Mouse (Mus musculus) heart, adult 2 months (tissue): ENCODE measurements around the gene Lrrfip1. TPM values are rescaled to one million over a fixed set of nuclear protein-coding genes. Genes with fewer than 3 reads are reported as not detected.

Source experiments
- DNase-seq, 2 experiments: peaks; one replicate each; pipeline ENCODE4 v3.0.0; 2021
- H3K27ac ChIP-seq: fragments of 200-600 bp; 2 replicates; pipeline ENCODE4 v1.8.1; 2022
- H3K27me3 ChIP-seq: fragments of 200-500 bp; 2 replicates; pipeline ENCODE4 v1.6.1; 2012; ENCODE audit warnings: mild to moderate bottlenecking, low read length, inconsistent platforms, mixed read lengths; ENCODE audit not compliant: control insufficient read depth, insufficient read depth
- H3K36me3 ChIP-seq: fragments of 200-500 bp; 2 replicates; pipeline ENCODE4 v1.6.1; 2012; ENCODE audit warnings: low read length, inconsistent platforms; ENCODE audit not compliant: control insufficient read depth, insufficient read depth
- H3K4me1 ChIP-seq: fragments of 200-500 bp; 2 replicates; pipeline ENCODE4 v1.6.1; 2011; ENCODE audit warnings: low read length; ENCODE audit not compliant: control insufficient read depth, insufficient read depth
- H3K4me3 ChIP-seq: fragments of 200-600 bp; 2 replicates; pipeline ENCODE4 v1.8.1; 2022
- H3K79me2 ChIP-seq: fragments of 200-500 bp; replicated peaks from 2 replicates; pipeline ENCODE4 v1.6.1; 2012; ENCODE audit warnings: mild to moderate bottlenecking, inconsistent platforms, low read length, moderate library complexity, mixed read lengths; ENCODE audit not compliant: control insufficient read depth, insufficient read depth
- H3K9ac ChIP-seq: fragments of 200-500 bp; 2 replicates; pipeline ENCODE4 v1.6.1; 2012; ENCODE audit warnings: low read depth, mild to moderate bottlenecking, control low read depth, inconsistent platforms, low read length, mixed read lengths
- CTCF ChIP-seq: fragments of 200-600 bp; IDR thresholded peaks from 2 replicates; pipeline ENCODE4 v1.8.1; 2022; ENCODE audit warnings: antibody characterized with exemption, mild to moderate bottlenecking, moderate library complexity
- EP300 ChIP-seq: fragments of 200-500 bp; IDR thresholded peaks from 2 replicates; pipeline ENCODE4 v1.6.1; 2011; ENCODE audit warnings: low read depth, low read length, control low read depth; ENCODE audit not compliant: insufficient read depth
- POLR2A ChIP-seq: fragments of 200-500 bp; IDR thresholded peaks from 2 replicates; pipeline ENCODE4 v1.6.1; 2011; ENCODE audit warnings: mild to moderate bottlenecking, low read depth, low read length, control low read depth; ENCODE audit not compliant: insufficient read depth
- WGBS: fragments of 180-500 bp; shearing (Covaris S2); methylation state at CpG from one replicate; pipeline ENCODE4 v1.1.7; 2018; 5-methylcytosine and 5-hydroxymethylcytosine counted together
- intact Hi-C: fragments of 180-260 bp; cut with DNase I; formaldehyde crosslinking; loops from one replicate; pipeline ENCODE4 v1.15.1; 2025
- polyA plus RNA-seq: library from polyadenylated mRNA; depleted of rRNA; stranded (reverse); fragments of >200 nt; gene quantifications from 2 replicates; pipeline ENCODE4 v1.2.3, GENCODE M21; 2012
- total RNA-seq, 2 experiments: library from RNA; stranded (reverse); gene quantifications; 2 replicates each; pipeline ENCODE4 v1.2.3; 2021

Gene Lrrfip1
- total and polyA plus RNA-seq, 3 experiments, result 32.9 to 75.5 (median 63.5) TPM

DNA sequence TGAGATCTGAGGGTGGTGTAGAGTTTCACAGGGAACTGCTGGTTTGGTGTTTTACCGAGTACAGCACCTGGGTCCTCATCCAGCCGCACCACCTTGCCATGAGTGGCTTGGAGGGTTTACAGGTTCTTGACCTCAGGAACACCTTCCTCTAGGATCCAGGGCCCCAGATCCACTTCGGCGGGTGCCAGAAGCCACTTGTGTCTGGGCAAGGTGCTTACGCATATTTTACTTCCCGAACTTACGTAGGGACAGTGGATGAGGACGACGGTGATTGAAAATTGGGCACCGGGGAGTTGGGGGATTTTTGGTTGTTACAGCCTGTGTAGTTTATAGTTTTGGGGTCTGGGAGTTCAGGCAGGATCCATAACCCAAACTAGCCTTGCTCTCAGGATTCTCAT lies 55.5 kb downstream of the Lrrfip1 start:
- peak overlapping the region; percentile 81 for H3K27ac ChIP-seq
- peaks cover 27% of the 10 kb centered on the region for H3K4me1 ChIP-seq
- H3K79me2 ChIP-seq, result no peaks in the 10 kb centered on the region
- DNase-seq, result no peak
- H3K27me3 ChIP-seq, result no peaks in the 10 kb centered on the region
- 27% methylated on average over 10 of the region's 10 CpGs for WGBS
- peak overlapping the region; percentile 56 for H3K4me3 ChIP-seq
- H3K36me3 ChIP-seq, result peaks cover 3% of the 10 kb centered on the region; the same call in 1 of the 2 replicates
- intact Hi-C loops, result loop anchor here (2.0 to 5.0 kb wide), 2 partner anchors 33 to 37 kb away; no protein-coding TSS in a partner anchor
- TF ChIP-seq POLR2A (no peak), CTCF (no peak), EP300 (no peak)
- H3K9ac ChIP-seq, result peak overlapping the region; percentile 61

DNA sequence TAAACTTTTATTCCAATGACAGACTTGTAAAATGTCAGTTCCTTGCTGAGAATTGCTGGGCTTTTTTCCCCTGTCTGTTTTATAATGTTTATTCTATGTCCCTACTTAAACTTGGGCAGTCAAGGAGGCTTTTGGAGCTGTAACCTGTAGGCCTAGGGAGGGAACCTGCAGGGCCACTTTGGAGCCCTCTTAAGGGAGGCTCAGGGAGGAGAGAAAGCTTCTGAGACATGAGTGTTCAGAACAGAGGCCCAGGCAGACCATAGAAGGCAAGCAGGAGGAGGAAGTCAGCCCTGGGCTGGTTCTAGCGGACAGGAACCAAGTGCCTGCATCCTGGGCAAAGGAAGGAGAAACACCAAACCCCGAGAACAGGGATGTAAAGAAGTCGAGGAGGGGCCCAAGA lies 56.3 kb downstream of the Lrrfip1 start:
- intact Hi-C loops, result loop anchor here (2.0 to 5.0 kb wide), 2 partner anchors 32 to 38 kb away; no protein-coding TSS in a partner anchor
- TF ChIP-seq POLR2A (no peak), EP300 (no peak), CTCF (no peak)
- peak overlapping the region; percentile 34 for H3K9ac ChIP-seq
- H3K4me1 ChIP-seq, result peaks cover 29% of the 10 kb centered on the region
- H3K4me3 ChIP-seq, result peak overlapping the region; percentile 15
- peaks cover under 1% of the 10 kb centered on the region; the same call in 1 of the 2 replicates for H3K79me2 ChIP-seq
- peaks cover 3% of the 10 kb centered on the region; the same call in 1 of the 2 replicates for H3K36me3 ChIP-seq
- peak; percentile 55 for DNase-seq
- H3K27me3 ChIP-seq, result no peaks in the 10 kb centered on the region
- WGBS, result 9% methylated on average over 3 of the region's 3 CpGs
- peak overlapping the region; percentile 81 for H3K27ac ChIP-seq

DNA sequence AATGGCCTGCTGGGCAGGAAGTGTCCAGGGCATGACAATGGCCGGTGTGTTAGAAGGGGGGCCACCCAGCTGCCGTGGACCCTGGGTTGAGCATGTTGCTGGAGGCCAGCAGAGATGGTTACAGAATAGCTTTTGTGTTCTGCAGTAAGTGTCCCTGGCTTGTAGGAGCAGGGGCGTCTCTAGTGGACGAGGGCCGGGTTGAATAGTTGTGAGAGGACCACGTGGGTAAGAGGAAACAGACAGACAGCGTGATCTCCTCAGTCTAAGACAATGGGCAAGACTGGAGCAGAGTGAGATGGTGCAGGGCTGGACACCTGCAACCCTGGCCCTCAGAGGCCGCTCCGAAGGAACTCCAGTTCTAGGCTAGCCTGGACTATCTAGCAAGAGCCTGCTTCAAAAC lies 57.2 kb downstream of the Lrrfip1 start:
- no peak for TF ChIP-seq POLR2A
- TF ChIP-seq CTCF, result no peak
- TF ChIP-seq EP300, result no peak
- peaks cover 2% of the 10 kb centered on the region for H3K79me2 ChIP-seq
- DNase-seq, result peak in 1 of 2 experiments; percentile 39
- H3K4me1 ChIP-seq, result peaks cover 33% of the 10 kb centered on the region
- intact Hi-C loops, result loop anchor here (2.0 kb wide), 1 partner anchor 31 kb away; no protein-coding TSS in a partner anchor
- peak overlapping the region; percentile 81 for H3K27ac ChIP-seq
- WGBS, result 23% methylated on average over 9 of the region's 9 CpGs
- peak overlapping the region; percentile 15 for H3K4me3 ChIP-seq
- H3K9ac ChIP-seq, result peak overlapping the region; percentile 41; the same call in 1 of the 2 replicates
- no peaks in the 10 kb centered on the region for H3K27me3 ChIP-seq
- peaks cover 3% of the 10 kb centered on the region for H3K36me3 ChIP-seq

DNA sequence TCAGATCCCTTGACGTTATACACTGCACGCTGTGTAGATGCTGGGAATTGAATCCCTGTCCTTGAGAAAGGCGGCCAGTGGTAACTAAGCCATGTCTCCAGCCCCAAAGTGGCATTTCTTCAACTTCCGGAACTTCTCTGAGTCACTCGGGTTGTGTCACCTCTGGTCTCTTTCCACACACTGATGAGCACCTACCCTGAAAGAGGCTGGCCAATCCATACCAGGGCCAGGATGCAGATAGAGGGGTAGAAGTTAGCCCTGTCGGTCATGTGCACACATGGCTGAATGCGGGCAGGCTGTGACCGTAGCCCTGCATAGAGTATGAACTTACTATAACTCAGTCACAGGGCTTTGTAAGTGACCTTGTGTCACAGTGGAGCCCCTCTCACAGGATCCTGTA lies 57.9 kb downstream of the Lrrfip1 start:
- Histone ChIP-seq H3K79me2 (peaks cover 2% of the 10 kb centered on the region), H3K9ac (no peak overlapping the region), H3K4me1 (peaks cover 38% of the 10 kb centered on the region), H3K27me3 (no peaks in the 10 kb centered on the region), H3K27ac (peak overlapping the region; percentile 81), H3K36me3 (peaks cover 7% of the 10 kb centered on the region), H3K4me3 (no peak overlapping the region)
- 56% methylated on average over 8 of the region's 8 CpGs for WGBS
- DNase-seq, result peak in 1 of 2 experiments; percentile 41
- intact Hi-C loops, result no loop called here
- TF ChIP-seq CTCF (no peak), POLR2A (no peak), EP300 (no peak)

DNA sequence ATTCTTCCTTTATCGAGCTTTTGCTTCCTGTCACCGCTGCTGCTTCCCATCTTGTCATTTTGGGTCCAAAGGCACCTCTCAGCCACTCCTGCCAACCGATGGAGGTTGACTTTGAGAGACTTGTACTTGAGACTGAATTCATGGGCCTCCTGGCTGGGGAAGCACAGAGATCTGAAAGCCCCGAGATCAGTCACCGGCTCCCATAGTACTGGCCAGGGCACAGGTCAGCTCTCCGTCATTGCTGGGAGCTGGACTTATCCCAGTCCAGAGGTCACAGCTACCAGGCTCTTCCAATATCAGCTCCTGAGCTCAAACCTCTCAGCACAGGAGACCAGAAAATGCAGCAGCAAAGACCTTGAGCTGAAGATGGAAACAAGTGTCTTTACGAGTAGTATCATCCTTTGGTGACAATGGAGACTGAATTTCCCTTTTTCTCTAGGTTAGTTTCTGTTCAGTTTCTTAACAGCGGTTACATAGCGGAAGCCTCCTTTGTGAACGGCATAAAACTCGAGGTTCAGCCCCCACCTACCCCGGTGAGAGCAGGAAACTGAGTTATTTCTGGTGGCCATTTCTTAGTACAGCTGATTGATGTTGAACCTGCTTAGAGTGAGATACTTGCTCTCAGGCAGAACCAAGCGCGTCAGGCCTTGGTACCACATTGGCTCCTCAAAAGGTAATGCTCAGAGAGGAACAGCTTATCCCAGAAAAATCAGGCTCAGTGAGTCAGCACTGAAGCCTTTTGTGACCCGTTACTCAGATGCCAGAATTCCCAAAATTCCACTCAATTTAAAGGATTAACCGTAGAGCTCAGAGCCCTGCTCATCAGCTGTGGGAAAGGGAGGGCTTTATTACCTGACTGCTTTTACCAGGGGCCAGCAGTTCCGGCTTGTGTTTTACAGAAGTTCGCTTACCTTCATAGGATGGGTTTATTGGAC lies 59.0 kb downstream of the Lrrfip1 start:
- intact Hi-C loops, result no loop called here
- Histone ChIP-seq H3K27ac (peak overlapping the region; percentile 81), H3K9ac (no peak overlapping the region), H3K4me1 (peaks cover 43% of the 10 kb centered on the region), H3K79me2 (peaks cover 2% of the 10 kb centered on the region), H3K36me3 (peaks cover 13% of the 10 kb centered on the region), H3K27me3 (no peaks in the 10 kb centered on the region), H3K4me3 (0 out of 2 replicates have a peak overlapping the region, but pooled peaks have one; percentile 3)
- 36% methylated on average over 18 of the region's 18 CpGs for WGBS
- peak in 1 of 2 experiments; percentile 45 for DNase-seq
- TF ChIP-seq POLR2A (no peak), EP300 (0 out of 2 replicates have a peak, but pooled peaks have one; percentile 8)

DNA sequence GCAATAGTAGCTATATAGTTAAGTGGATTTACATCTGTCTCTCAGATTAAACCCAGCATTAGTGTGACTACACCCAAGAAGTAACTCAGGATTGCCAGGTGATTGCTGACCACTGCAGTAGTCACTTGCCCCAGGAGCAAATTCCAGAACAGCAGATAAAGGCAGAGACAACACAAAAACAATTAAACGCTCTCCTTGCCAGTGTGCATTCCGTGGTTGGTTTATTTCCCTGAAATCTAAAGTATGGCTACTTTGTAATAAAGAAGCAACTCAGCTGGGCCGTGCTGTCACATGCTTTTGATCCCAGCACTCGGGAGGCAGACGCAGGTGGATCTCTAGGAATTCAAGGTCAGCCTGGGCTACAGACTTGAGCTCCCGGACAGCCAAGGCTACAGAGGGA lies 59.7 kb downstream of the Lrrfip1 start:
- WGBS, result 62% methylated on average over 6 of the region's 6 CpGs
- Histone ChIP-seq H3K4me1 (peaks cover 50% of the 10 kb centered on the region), H3K4me3 (no peak overlapping the region), H3K79me2 (peaks cover 3% of the 10 kb centered on the region), H3K27me3 (no peaks in the 10 kb centered on the region), H3K27ac (peak overlapping the region; percentile 81; the same call in 1 of the 2 replicates), H3K36me3 (peaks cover 14% of the 10 kb centered on the region), H3K9ac (no peak overlapping the region)
- TF ChIP-seq EP300, result no peak
- TF ChIP-seq CTCF, result no peak
- TF ChIP-seq POLR2A, result no peak
- intact Hi-C loops, result no loop called here
- no peak for DNase-seq
